Mouse (Mus musculus) embryonic fibroblast, embryonic 13.5 days (primary cell): ENCODE results near the gene Dusp15. TPM values are rescaled to one million over a fixed set of nuclear protein-coding genes. Genes with fewer than 3 reads are reported as not detected.

Experiments
- H3K27ac ChIP-seq: 2 replicates; pipeline ENCODE4 v1.5.1; 2012; ENCODE audit warnings: low read length, control low read depth, inconsistent platforms; ENCODE audit not compliant: insufficient read depth
- H3K4me1 ChIP-seq: 2 replicates; pipeline ENCODE4 v1.6.1; 2011; ENCODE audit warnings: low read length; ENCODE audit not compliant: control insufficient read depth, insufficient read depth
- H3K4me3 ChIP-seq: 2 replicates; pipeline ENCODE4 v1.5.1; 2011; ENCODE audit warnings: mild to moderate bottlenecking, control low read depth, low read length; ENCODE audit not compliant: insufficient read depth
- CTCF ChIP-seq: IDR thresholded peaks from 2 replicates; pipeline ENCODE4 v1.5.1; 2011; ENCODE audit warnings: mild to moderate bottlenecking, control low read depth, low read length, moderate library complexity, borderline replicate concordance; ENCODE audit not compliant: insufficient read depth
- POLR2A ChIP-seq: IDR thresholded peaks from 2 replicates; pipeline ENCODE4 v1.6.1; 2011; ENCODE audit warnings: low read depth, mild to moderate bottlenecking, control low read depth, low read length, moderate library complexity
- polyA plus RNA-seq: library from polyadenylated mRNA; stranded (reverse); fragments of >200 nt; gene quantifications from 2 replicates; pipeline ENCODE4 v1.2.4, GENCODE M21; 2011; ENCODE audit warnings: low read depth; ENCODE audit not compliant: missing spikeins, insufficient read length

Gene Dusp15
- polyA plus RNA-seq, 1 experiment, result 2.2 TPM

DNA sequence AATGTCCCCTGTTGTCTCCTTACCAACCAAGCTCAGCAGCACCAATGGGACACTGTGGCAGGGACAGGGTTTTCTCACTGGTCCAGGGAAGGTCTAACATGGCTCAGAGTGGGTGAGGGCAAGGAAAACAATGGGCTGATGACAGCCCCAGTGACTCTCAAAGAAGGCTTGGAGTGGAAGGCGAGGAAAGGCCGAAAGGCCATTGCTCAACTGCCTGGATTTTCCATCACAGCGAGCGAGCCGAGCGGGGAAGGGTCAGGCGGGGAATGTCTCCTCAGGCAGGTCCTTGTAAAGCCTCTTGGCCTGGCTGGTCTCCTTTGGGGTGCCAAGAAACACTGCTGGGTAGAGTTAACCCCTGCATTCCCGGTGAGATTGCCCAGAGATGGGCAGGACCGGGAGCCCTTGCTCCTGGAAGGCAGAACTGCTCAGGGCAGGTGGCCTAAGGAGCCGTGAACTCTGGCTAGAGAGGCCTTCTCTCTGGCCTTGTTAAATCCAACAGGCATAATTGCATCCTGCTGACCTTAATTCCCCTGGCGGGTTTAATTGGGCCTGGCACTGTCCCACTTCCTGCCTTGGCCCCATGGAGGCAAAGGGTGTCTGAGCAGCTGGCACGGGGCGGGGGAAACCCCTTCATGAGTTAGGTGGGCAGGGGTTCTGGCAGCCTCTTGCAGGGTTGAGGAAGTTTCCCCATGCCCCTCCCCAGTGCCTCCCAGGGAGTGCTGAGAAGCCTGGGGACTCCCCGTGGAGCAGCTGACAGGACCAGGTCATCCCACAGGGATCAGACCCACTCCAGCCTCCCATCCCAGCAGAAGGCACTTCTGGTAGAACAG lies 44.2 kb downstream of the Dusp15 start:
- Histone ChIP-seq H3K27ac (no peak overlapping the region), H3K4me1 (peaks cover 20% of the 10 kb centered on the region; the same call in 1 of the 2 replicates), H3K4me3 (no peak overlapping the region)
- no peak for TF ChIP-seq POLR2A
- TF ChIP-seq CTCF, result no peak

DNA sequence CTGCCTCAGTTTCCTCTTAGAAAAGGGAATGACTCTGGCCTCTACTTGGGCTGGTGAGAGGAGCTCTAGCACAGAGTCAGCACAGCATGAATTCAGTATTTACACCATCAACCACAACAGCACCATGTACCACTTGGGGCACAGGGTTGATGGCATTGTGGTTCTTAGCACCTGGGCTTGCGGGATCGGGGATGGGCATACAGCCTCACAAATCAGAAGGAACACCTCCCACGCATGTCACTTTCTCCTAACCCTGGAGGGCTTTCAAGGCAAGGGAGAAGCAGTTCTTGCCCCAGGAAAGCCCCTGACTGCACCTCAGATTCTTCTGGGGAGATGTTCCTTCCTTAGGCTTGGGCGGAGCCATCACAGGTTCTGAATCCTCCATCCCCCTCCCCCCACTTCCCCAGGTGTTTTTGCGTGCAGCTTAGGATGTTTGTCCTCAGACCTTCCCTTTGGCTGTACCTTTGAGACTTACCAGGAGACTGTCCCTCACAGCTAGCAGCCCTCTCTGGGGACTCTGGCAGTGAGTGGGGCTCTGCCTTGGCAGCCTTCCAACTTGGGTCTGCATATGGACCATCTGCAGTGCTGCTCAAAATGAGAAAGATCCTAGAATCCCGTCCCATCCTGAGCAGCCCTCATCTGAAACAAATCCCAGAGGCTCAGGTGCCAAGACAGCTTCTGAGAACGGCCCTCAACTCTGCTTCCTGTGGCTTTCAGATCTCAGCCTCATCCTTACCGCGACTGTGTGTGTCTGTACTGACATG lies 45.0 kb downstream of the Dusp15 start:
- Histone ChIP-seq H3K4me3 (no peak overlapping the region), H3K4me1 (peaks cover 20% of the 10 kb centered on the region; the same call in 1 of the 2 replicates), H3K27ac (no peak overlapping the region)
- TF ChIP-seq CTCF, result no peak
- TF ChIP-seq POLR2A, result no peak

DNA sequence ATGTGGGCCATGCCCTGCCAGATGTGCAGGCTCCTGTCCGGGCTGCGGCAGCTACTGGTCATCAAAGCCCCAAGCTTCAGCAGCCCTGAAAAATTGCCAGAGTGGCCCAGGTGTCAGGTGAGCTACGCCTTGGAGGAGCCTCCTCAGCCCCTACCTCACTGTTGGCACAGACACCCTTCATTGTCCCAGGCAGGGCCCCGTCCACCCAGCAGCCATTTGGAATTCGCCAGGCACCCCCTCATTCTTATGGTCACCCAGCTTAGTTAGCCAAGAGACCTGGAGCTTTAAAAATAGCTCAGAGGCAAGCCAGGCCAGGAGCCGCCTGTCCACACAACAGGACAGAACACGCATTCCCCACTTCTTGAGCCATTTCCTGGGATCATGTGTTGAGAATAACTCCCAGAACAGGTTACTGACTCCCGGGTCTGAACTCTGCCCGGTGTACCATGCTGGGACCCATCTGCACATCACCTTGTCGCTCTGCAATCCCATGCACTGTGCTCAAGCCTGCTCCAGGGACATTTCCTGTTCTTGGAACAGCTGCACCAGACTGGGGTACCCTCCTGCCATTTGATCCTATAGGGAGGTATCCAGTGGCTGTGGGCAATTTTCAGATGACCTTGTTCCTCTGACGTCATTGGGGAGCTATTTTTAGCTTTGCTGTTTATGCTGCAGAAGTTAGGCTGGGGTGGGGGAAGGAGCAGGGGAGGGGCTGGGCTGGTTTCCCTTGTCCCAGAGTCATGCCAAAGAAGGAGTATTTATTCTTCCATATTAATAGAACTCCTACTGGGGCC lies 46.3 kb downstream of the Dusp15 start:
- peaks cover 20% of the 10 kb centered on the region; the same call in 1 of the 2 replicates for H3K4me1 ChIP-seq
- TF ChIP-seq POLR2A (no peak), CTCF (no peak)
- H3K27ac ChIP-seq, result peak overlapping the region; percentile 68; the same call in 1 of the 2 replicates
- H3K4me3 ChIP-seq, result no peak overlapping the region

DNA sequence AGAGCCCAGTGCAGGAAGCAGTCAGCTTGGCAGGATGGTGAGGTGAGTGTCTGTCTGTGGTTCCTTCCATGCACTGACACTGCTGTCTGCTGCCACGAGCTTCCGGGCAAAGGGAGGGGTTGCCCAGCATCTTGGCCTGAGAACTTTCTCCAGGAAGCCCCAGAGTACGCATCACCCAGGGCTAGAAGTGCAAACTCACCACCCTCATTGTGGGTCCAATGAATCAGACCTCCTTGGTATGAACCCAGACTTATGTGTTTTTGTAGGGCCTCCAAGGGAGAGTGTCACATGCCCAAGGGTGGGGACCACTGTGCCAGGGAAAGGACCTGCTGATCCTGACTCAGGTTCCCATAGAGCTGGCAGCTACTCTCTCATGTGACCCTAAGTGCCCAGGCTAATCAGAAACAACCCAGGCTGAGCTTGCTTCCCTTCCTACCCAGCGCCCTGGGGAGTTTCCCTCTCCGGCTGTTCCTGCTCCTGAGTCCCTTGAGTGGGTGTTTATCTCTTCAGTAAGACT lies 47.3 kb downstream of the Dusp15 start:
- no peak for TF ChIP-seq CTCF
- no peak for TF ChIP-seq POLR2A
- H3K4me3 ChIP-seq, result no peak overlapping the region
- peak overlapping the region; percentile 68 for H3K27ac ChIP-seq
- H3K4me1 ChIP-seq, result peaks cover 20% of the 10 kb centered on the region; the same call in 1 of the 2 replicates

DNA sequence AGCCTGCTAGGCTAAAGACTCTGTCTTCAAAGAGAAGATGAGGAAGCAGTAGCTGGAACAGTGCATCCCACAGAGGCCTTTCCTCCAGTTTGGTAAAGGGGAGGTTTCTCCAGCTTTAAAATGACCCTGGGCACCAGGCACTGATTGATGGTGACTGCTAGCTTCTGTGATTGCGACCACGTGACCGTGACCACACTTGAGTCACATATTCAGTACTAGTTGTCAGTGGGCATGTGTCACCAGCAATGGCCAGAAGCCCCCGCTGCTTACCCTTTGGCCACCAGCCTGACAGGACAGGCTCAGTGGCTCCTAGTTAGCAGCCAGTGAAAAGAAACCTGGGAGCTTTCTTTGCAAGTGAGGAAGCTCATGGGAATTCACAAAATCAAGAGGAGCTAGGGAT lies 47.9 kb downstream of the Dusp15 start:
- Histone ChIP-seq H3K27ac (peak overlapping the region; percentile 68; the same call in 1 of the 2 replicates), H3K4me3 (no peak overlapping the region), H3K4me1 (peaks cover 20% of the 10 kb centered on the region; the same call in 1 of the 2 replicates)
- no peak for TF ChIP-seq POLR2A
- no peak for TF ChIP-seq CTCF

DNA sequence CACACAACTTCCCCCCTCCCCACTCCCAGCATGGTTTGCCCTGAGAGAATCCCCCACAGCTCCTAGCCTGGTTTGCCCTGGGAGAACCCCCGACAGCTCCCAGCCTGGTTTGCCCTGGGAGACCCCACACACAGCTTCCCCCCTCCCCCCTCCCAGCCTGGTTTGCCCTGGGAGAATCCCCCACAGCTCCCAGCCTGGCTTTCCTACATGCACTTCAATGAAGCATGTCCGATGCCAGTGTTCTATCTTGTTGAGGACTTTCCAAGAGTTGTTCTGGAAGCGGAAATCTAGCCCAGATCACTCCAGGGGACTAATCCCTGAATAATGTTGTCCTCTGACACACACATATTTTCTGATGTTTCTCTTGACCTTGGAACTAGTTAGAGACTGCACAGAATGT lies 48.8 kb downstream of the Dusp15 start:
- Histone ChIP-seq H3K27ac (no peak overlapping the region), H3K4me3 (no peak overlapping the region), H3K4me1 (peaks cover 20% of the 10 kb centered on the region; the same call in 1 of the 2 replicates)
- TF ChIP-seq CTCF (no peak), POLR2A (no peak)

DNA sequence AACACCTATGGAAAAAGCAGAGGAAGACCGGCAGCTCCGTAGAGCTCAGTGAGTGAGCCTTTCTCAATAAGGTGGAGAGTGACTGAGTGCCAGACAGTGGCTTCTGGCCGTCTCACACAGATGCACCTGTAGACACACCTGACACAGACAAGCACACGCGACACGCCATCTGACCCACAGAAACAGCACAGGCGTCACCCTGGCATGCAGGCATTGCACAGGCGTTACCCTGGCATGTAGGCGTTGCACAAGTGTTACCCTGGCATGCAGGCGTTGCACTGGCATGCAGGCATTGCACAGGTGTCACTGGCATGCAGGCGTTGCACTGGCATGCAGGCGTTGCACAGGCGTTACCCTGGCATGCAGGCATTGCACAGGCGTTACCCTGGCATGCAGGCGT lies 50.2 kb downstream of the Dusp15 start:
- H3K4me3 ChIP-seq, result no peak overlapping the region
- H3K27ac ChIP-seq, result no peak overlapping the region
- TF ChIP-seq POLR2A (no peak), CTCF (no peak)
- peaks cover 18% of the 10 kb centered on the region; the same call in 1 of the 2 replicates for H3K4me1 ChIP-seq

DNA sequence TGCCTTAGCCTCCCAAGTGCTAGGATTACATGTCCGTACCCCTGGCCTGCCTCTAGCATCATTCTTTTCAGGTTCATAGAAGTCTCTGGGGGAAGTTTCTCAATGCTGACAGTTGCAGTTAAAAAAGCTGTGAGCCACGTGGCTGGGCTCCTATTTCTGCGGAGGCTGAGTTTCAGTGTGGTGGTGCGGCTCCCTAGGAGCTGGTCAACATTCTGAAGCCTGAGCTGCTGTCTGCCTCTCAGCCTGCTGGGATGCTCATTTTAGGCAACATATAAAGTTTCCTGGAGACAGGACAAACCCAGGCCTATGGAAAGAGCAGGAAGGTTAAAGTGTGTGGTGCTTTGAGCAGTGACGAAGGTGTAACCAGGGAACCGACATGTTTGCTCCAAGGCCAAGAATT lies 52.5 kb downstream of the Dusp15 start:
- H3K4me1 ChIP-seq, result 0 out of 2 replicates have a peak, but pooled peaks cover 7% of the 10 kb centered on the region
- no peak for TF ChIP-seq CTCF
- no peak for TF ChIP-seq POLR2A
- H3K4me3 ChIP-seq, result no peak overlapping the region
- H3K27ac ChIP-seq, result no peak overlapping the region

DNA sequence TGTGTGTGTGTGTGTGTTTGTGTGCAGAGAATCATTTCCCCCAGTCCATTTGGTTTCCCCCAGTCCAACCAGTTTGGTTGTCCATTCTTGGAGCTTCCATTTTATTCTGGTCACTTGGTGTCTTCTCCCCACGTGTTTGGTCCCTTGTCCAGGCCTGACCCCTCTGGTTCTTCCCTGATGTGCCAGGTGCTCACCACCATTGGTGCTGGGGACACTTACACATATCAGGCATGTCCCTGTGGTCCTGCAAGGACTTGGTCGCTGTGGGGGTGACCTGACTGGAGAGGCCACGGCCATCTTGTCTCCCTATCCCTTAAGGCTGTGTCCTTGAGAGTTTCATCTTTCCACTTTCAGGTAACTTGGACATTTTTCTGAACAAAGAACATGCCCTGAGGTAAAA lies 54.6 kb downstream of the Dusp15 start:
- Histone ChIP-seq H3K4me3 (no peak overlapping the region), H3K27ac (no peak overlapping the region), H3K4me1 (no peaks in the 10 kb centered on the region)
- TF ChIP-seq POLR2A (no peak), CTCF (no peak)

DNA sequence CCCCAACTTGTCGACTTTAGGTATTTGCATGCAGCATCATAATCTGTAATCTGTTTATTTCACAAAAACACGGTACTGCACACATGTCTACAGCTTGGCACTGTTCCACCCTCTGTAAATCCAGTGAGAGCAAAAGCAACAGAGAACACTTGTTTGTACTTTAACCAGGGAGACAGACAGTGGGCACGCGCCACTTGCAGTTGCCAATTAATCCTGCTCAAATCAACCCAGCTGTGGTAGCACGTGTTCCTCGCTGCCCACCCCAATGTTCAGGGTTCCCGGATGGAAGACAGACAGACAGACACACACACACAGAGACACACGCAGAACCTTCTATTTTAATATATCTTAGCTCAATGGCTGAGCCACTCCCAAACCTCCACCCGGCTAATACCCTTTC lies 55.7 kb downstream of the Dusp15 start:
- TF ChIP-seq POLR2A (no peak), CTCF (no peak)
- no peak overlapping the region for H3K27ac ChIP-seq
- H3K4me1 ChIP-seq, result no peaks in the 10 kb centered on the region
- no peak overlapping the region for H3K4me3 ChIP-seq

Other genes with a start within 250 kb of the Dusp15 start
- gene Id1, start 215.4 kb downstream of the Dusp15 start, polyA plus RNA-seq, result 49.1 and 67.7 TPM in 2 replicates
- gene Cox4i2, start 197.5 kb downstream of the Dusp15 start, polyA plus RNA-seq, result 0.94 and 1.5 TPM in 2 replicates
- gene Bcl2l1, start 120.0 kb downstream of the Dusp15 start, polyA plus RNA-seq, result 51.2 and 71.7 TPM in 2 replicates
- 62.3 and 82.9 TPM in 2 replicates for gene Tpx2, start 103.7 kb downstream of the Dusp15 start, polyA plus RNA-seq
- 0.93 and 1.1 TPM in 2 replicates for gene Mylk2, start 40.3 kb downstream of the Dusp15 start, polyA plus RNA-seq
- 12.2 and 30.1 TPM in 2 replicates for gene Foxs1, start 18.5 kb downstream of the Dusp15 start, polyA plus RNA-seq
- gene Ttll9, start 10.8 kb upstream of the Dusp15 start, polyA plus RNA-seq, result not detected in 2 replicates
- gene Pdrg1, start 63.7 kb upstream of the Dusp15 start, polyA plus RNA-seq, result 137 and 174 TPM in 2 replicates
- not detected in 2 replicates for gene Xkr7, start 80.2 kb upstream of the Dusp15 start, polyA plus RNA-seq
- not detected in 2 replicates for gene Ccm2l, start 114.3 kb upstream of the Dusp15 start, polyA plus RNA-seq
- 0.90 and 4.2 TPM in 2 replicates for gene Hck, start 156.8 kb upstream of the Dusp15 start, polyA plus RNA-seq
- gene Tm9sf4, start 209.6 kb upstream of the Dusp15 start, polyA plus RNA-seq, result 114 and 120 TPM in 2 replicates